Mouse (Mus musculus): ENCODE results near the gene Themis2. TPM values are rescaled to one million over a fixed set of nuclear protein-coding genes. Genes with fewer than 3 reads are reported as not detected.

The Themis2 gene
- polyA plus RNA-seq, 1 experiment, result 0.25 TPM

DNA sequence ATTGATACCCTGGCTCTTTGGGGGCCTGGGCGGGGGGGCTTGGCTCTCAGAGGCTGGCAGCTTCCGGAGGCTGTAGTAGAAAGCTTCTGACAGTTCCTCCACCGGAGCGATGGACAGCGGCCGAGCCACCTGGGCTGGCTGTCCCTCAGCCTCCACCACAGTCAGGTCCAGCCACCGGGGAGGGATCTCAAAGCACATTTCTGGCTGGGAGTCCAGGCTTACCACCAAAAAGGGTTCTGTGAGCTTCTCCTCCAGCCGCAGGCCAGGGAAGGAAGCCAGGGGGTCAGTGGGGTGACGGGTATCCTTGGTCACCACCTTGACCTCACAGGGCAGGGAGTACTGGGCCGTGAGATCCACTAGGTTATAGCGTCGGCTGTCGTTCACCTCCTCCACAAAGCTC is 11.0 kb downstream of the Themis2 start:
- H3K27me3 ChIP-seq (ENCODE audit: control insufficient read depth, insufficient read depth, low read length), result no peaks in the 10 kb centered on the region
- H3K4me1 ChIP-seq (ENCODE audit: control insufficient read depth, insufficient read depth, low read length), result no peaks in the 10 kb centered on the region
- H3K36me3 ChIP-seq (ENCODE audit: control insufficient read depth, insufficient read depth, low read length), result no peaks in the 10 kb centered on the region
- TF ChIP-seq CTCF (IDR thresholded peaks at IDR 0.05; ENCODE audit: control insufficient read depth, insufficient read depth, insufficient replicate concordance, low read depth, low read length) (no peak), POLR2A (IDR thresholded peaks at IDR 0.05; ENCODE audit: control insufficient read depth, low read depth, low read length) (no peak)
- no peak overlapping the region for H3K27ac ChIP-seq (ENCODE audit: control insufficient read depth, insufficient read depth, low read depth, low read length)
- H3K4me3 ChIP-seq (ENCODE audit: control insufficient read depth, low read depth, low read length), result no peak overlapping the region

DNA sequence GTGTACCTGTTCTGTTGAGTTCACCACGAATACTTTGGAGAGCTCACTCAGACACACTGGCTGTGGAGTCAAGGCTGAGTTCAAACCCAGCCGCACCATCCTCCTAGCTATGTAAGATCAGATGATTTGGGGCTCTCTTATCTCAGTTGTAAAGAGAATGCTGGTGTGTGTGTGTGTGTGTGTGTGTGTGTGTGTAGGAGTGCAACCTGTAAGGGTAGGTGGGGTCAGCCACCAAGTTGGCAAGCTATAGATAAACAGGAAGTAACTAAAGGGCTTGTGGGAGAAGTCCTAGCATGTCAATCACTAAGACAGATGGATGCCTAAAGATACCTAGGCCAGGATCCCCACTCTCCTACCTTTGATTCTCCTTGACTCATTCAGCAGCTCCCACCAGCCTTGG is 12.5 kb downstream of the Themis2 start:
- no peaks in the 10 kb centered on the region for H3K36me3 ChIP-seq (ENCODE audit: control insufficient read depth, insufficient read depth, low read length)
- H3K27me3 ChIP-seq (ENCODE audit: control insufficient read depth, insufficient read depth, low read length), result no peaks in the 10 kb centered on the region
- no peak for TF ChIP-seq CTCF (IDR thresholded peaks at IDR 0.05; ENCODE audit: control insufficient read depth, insufficient read depth, insufficient replicate concordance, low read depth, low read length)
- TF ChIP-seq POLR2A (IDR thresholded peaks at IDR 0.05; ENCODE audit: control insufficient read depth, low read depth, low read length), result no peak
- no peak overlapping the region for H3K27ac ChIP-seq (ENCODE audit: control insufficient read depth, insufficient read depth, low read depth, low read length)
- H3K4me1 ChIP-seq (ENCODE audit: control insufficient read depth, insufficient read depth, low read length), result no peaks in the 10 kb centered on the region
- no peak overlapping the region for H3K4me3 ChIP-seq (ENCODE audit: control insufficient read depth, low read depth, low read length)

DNA sequence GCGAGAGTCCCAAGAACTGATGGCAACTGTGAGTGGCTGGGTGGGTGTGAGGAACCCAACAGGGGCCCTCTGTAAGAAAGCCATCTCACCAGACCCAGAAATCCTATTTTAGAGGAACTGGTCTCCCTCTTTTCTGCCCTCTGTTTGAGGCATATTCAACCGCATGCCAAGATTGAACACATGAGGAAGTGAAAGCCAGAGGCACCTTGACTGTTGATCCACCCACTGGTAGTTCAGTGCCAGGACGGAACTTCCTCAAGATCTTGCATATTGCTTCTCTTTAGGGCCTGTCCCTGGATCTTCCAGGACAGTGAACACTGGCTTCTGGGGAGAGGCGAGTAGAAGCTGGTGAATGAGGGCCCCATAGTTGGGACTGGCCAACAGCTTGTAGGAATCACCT is 15.9 kb downstream of the Themis2 start:
- no peak overlapping the region for H3K4me3 ChIP-seq (ENCODE audit: control insufficient read depth, low read depth, low read length)
- H3K27ac ChIP-seq (ENCODE audit: control insufficient read depth, insufficient read depth, low read depth, low read length), result no peak overlapping the region
- TF ChIP-seq CTCF (IDR thresholded peaks at IDR 0.05; ENCODE audit: control insufficient read depth, insufficient read depth, insufficient replicate concordance, low read depth, low read length) (no peak), POLR2A (IDR thresholded peaks at IDR 0.05; ENCODE audit: control insufficient read depth, low read depth, low read length) (no peak)
- no peaks in the 10 kb centered on the region for H3K4me1 ChIP-seq (ENCODE audit: control insufficient read depth, insufficient read depth, low read length)
- H3K27me3 ChIP-seq (ENCODE audit: control insufficient read depth, insufficient read depth, low read length), result no peaks in the 10 kb centered on the region
- no peaks in the 10 kb centered on the region; the same call in 1 of the 2 replicates for H3K36me3 ChIP-seq (ENCODE audit: control insufficient read depth, insufficient read depth, low read length)

DNA sequence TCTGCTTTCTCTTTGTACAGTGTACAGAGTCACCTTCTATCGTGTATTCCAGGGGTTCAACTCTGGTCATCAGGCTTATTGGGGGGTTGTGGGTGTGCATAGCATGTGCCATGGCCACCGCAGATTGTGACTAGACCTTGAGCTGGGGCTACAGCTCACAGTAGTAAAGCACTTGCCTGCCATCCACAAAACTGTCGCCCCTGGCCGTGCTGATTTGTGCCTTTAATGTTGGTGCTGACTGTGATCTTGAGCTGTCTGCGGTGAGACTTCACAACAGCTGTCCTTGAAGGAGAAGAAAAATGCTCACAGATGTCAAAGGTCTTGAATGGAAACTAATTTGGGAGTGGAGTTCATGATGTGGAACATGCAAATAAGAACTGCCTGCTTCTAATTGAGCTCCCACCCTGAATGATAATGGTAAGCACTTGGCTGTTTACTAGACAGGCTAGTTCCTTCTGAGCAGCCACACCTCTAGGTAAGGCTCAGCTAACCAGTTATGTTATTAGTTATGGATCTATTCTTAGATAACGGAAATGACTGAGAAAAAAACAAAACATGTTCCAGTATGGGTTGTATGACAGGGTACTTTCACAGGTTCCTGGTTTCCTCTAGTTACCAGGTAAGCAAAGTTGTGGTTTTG is 17.5 kb downstream of the Themis2 start:
- no peak overlapping the region for H3K4me3 ChIP-seq (ENCODE audit: control insufficient read depth, low read depth, low read length)
- no peaks in the 10 kb centered on the region for H3K4me1 ChIP-seq (ENCODE audit: control insufficient read depth, insufficient read depth, low read length)
- H3K27ac ChIP-seq (ENCODE audit: control insufficient read depth, insufficient read depth, low read depth, low read length), result no peak overlapping the region
- no peak for TF ChIP-seq CTCF (IDR thresholded peaks at IDR 0.05; ENCODE audit: control insufficient read depth, insufficient read depth, insufficient replicate concordance, low read depth, low read length)
- TF ChIP-seq POLR2A (IDR thresholded peaks at IDR 0.05; ENCODE audit: control insufficient read depth, low read depth, low read length), result no peak
- H3K27me3 ChIP-seq (ENCODE audit: control insufficient read depth, insufficient read depth, low read length), result no peaks in the 10 kb centered on the region
- H3K36me3 ChIP-seq (ENCODE audit: control insufficient read depth, insufficient read depth, low read length), result peaks cover 2% of the 10 kb centered on the region

DNA sequence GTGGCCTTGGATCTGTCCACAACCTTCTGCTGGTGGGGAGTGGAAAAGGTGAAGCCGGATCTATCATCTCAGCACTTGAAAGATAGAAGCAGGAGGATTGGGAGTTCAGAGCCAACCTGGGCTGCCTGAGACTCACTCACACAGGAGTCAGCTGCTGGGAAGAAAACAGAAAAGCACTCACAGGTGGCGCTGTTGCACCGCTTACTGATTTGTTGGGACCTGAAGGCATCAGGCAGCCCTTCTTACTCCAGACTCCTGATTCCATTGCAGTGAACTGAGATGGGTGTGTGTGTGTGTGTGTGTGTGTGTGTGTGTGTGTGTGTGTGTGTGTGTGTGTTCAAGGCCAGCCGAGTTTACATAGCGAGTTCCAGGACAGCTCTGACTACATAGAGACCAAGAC is 19.4 kb downstream of the Themis2 start:
- no peak overlapping the region for H3K4me3 ChIP-seq (ENCODE audit: control insufficient read depth, low read depth, low read length)
- no peaks in the 10 kb centered on the region for H3K4me1 ChIP-seq (ENCODE audit: control insufficient read depth, insufficient read depth, low read length)
- peaks cover 5% of the 10 kb centered on the region for H3K36me3 ChIP-seq (ENCODE audit: control insufficient read depth, insufficient read depth, low read length)
- TF ChIP-seq CTCF (IDR thresholded peaks at IDR 0.05; ENCODE audit: control insufficient read depth, insufficient read depth, insufficient replicate concordance, low read depth, low read length) (peak; percentile 61; the same call in 1 of the 2 replicates), POLR2A (IDR thresholded peaks at IDR 0.05; ENCODE audit: control insufficient read depth, low read depth, low read length) (no peak)
- no peak overlapping the region for H3K27ac ChIP-seq (ENCODE audit: control insufficient read depth, insufficient read depth, low read depth, low read length)
- no peaks in the 10 kb centered on the region for H3K27me3 ChIP-seq (ENCODE audit: control insufficient read depth, insufficient read depth, low read length)

DNA sequence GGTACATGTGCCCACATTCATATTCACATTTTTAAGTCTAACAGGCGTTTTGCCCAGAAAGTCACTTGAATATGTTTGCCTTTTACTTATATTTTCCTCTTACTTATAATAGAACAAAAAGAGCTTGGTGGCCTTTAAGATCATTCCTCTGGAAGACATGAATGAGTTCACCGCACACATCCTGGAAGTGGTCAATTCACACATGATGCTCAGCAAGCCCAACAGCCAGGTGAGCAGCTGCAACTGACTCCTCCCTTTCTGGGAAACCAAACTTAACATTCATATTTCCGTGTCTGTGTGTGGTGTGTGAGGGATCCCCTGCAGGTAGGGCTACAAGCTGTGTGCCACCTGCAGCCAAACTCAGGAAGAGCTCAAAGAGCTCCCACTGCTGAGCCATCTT is 21.3 kb downstream of the Themis2 start:
- Histone ChIP-seq H3K27ac (ENCODE audit: control insufficient read depth, insufficient read depth, low read depth, low read length) (no peak overlapping the region), H3K4me3 (ENCODE audit: control insufficient read depth, low read depth, low read length) (no peak overlapping the region), H3K27me3 (ENCODE audit: control insufficient read depth, insufficient read depth, low read length) (no peaks in the 10 kb centered on the region), H3K4me1 (ENCODE audit: control insufficient read depth, insufficient read depth, low read length) (no peaks in the 10 kb centered on the region), H3K36me3 (ENCODE audit: control insufficient read depth, insufficient read depth, low read length) (peaks cover 9% of the 10 kb centered on the region)
- TF ChIP-seq CTCF (IDR thresholded peaks at IDR 0.05; ENCODE audit: control insufficient read depth, insufficient read depth, insufficient replicate concordance, low read depth, low read length) (no peak), POLR2A (IDR thresholded peaks at IDR 0.05; ENCODE audit: control insufficient read depth, low read depth, low read length) (no peak)

DNA sequence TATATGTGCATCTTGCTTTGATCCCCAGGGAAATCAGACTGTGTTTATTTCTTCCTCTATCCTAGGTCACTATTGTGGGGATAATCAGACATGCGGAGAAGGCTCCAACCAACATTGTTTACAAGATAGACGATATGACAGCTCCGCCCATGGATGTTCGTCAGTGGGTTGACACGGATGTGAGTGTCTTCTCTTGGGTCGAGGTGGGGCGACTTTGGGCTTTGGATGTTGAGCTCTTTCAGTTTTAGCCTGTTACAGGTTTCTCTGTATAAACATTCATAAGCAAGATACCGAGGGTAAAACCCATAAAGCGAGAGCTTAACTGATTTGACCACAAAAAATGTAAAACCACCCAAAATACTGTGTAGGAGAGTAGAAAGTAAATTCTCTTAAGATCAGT is 24.4 kb downstream of the Themis2 start:
- Histone ChIP-seq H3K36me3 (ENCODE audit: control insufficient read depth, insufficient read depth, low read length) (peaks cover 9% of the 10 kb centered on the region), H3K27me3 (ENCODE audit: control insufficient read depth, insufficient read depth, low read length) (no peaks in the 10 kb centered on the region), H3K4me1 (ENCODE audit: control insufficient read depth, insufficient read depth, low read length) (peaks cover 2% of the 10 kb centered on the region), H3K27ac (ENCODE audit: control insufficient read depth, insufficient read depth, low read depth, low read length) (no peak overlapping the region), H3K4me3 (ENCODE audit: control insufficient read depth, low read depth, low read length) (no peak overlapping the region)
- no peak for TF ChIP-seq POLR2A (IDR thresholded peaks at IDR 0.05; ENCODE audit: control insufficient read depth, low read depth, low read length)
- no peak for TF ChIP-seq CTCF (IDR thresholded peaks at IDR 0.05; ENCODE audit: control insufficient read depth, insufficient read depth, insufficient replicate concordance, low read depth, low read length)
